ENCODE assay signal across 1 mouse cellular context in the genomic region with DNA sequence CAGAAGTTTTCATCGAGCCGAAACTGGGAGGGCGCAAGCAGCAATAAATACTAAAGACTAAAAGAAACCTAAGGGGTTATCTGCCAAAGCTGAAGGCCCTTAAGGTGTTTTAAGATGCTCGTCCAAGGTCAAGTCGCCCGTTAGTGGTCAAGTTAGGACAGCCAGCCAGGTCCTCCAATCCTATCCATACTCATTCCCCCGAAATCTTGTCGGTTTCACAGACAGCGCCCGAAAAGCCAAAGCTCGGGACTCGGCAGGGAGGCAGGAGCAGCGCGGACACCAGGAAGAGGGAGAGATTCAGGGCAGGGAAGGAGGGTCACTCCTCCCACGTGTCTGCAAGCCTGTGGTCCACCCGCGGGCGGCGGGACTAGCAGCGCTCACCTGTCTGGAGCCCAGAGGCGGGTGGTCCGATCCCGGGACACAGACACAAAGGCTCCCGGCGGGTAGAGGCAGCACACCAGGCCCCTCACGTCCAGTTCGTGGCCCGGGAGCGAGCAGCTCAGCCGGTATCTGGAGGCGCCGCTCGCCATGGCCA.
A peak's percentile ranks its signal among the peaks of the same experiment; 100 is the strongest.
TF ChIP-seq lines count a peak whose summit lies in the region.

No protein-coding gene starts in this region.

TF ChIP-seq in CH12.LX, 34 proteins besides CTCF, POLR2A, EP300 and RAD21:
- TF ChIP-seq SIN3A (IDR thresholded peaks at IDR 0.05; ENCODE audit: low read length), result peak; percentile 46; the same call in 1 of the 2 replicates
- TF ChIP-seq ZMIZ1 (IDR thresholded peaks at IDR 0.05; ENCODE audit: low read depth, low read length), result no peak
TF ChIP-seq in CH12.LX: peak in this region for 1.
